Mouse (Mus musculus) hindlimb bud, embryonic 11.5 days (tissue): ENCODE measurements around the gene Atp1a1.
A peak's percentile ranks its signal among the peaks of the same experiment; 100 is the strongest.

Source experiments
- DNase-seq: peaks from one replicate; pipeline ENCODE4 v3.0.0-alpha.2; 2012; ENCODE audit warnings: low read depth, low spot score; ENCODE audit errors: extremely low spot score

Atp1a1 gene

GRCm38 (mm10) chr3:101604550-101605223 is at the start of gene Atp1a1:
Gene Atp1a1 (minus strand): TSS chr3:101604684.
- peak; percentile 97 for DNase-seq

- no peak for DNase-seq
These were observed 49.0 kb upstream of the Atp1a1 start for GRCm38 (mm10) chr3:101653446-101653845.

DNA sequence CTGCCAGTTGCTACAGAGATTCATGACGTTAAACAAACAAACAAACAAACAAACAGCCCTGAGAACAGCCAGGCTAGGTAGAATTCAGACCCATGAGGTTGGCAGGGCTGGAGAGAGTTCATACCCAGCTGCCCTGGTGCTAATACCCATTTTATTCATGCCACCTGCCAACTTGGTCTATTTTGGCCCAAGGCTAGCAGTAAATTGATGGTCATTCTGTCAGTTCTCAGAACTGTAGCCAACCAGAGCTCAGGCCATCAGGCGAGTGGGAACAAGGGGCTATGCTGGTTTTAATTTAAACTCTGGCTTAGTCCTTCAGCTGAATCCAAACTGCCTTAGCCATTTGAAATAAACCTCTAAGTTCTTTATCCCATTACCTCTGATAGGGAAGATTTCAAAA is 48.5 kb upstream of the Atp1a1 start:
- DNase-seq = no peak

GRCm38 (mm10) chr3:101650328-101650727 is 45.8 kb upstream of the Atp1a1 start:
- no peak for DNase-seq

- no peak for DNase-seq
These were observed 44.8 kb upstream of the Atp1a1 start for GRCm38 (mm10) chr3:101649271-101649670.

DNA sequence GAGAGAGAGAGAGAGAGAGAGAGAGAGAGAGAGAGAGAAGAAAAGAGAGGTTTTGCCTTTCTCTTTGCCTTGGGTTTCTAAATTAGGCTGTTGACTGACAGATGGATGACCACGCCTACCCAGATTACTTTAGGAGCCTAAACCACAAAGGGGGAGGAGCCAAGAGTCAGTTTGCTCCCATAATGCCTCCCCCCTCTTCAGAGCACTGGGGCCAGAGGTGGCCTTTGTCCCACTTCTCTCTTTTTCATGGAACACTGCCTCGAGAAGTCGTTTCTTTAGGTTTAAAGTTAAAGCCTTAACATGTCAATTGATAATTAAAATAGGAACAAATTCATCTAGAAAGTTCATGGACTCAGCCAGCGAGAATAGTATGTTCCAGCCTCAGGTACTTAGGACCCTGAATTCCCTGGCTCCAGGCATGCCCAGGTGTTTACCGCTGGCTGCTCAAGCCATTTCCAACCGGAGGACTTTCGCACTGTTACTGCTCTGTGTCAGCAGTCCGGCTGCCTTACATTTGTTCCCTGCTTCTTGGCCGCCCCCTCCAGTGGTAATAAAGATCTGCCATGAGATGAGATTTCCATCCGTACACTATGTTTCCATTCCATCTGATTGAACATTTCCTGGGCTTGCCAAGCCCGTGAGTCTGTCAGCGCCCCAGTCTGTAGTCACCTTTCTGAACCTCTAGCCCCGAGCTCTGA is 43.8 kb upstream of the Atp1a1 start:
- no peak for DNase-seq

DNA sequence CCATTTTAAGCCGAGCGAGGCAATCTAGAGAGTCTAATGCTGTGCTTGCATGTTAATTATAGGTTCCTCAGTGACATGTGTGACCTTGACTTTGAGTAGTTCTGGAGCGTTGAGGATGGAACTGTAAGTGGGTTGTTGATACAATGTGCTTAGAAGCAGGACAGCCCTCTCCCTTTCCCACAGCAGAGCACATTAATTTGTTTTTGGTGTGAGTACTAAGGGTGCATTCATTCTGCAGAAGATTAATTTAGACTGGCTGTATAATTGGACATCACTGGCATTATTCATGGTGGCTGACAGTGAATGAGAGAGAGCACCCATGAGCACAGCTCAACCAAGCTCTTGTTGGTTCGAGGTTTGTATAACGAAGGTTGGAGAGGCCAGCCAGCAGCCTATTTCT is 42.3 kb upstream of the Atp1a1 start:
- DNase-seq = no peak

GRCm38 (mm10) chr3:101645569-101646106 is 41.2 kb upstream of the Atp1a1 start:
- no peak for DNase-seq

GRCm38 (mm10) chr3:101644062-101644802 is 39.7 kb upstream of the Atp1a1 start:
- DNase-seq = no peak

- DNase-seq = no peak
These were observed 38.8 kb upstream of the Atp1a1 start for GRCm38 (mm10) chr3:101643264-101643663.

GRCm38 (mm10) chr3:101638223-101638622 is 33.7 kb upstream of the Atp1a1 start:
- DNase-seq = no peak

GRCm38 (mm10) chr3:101636510-101636909 is 32.0 kb upstream of the Atp1a1 start:
- DNase-seq = no peak

GRCm38 (mm10) chr3:101636086-101636485 is 31.6 kb upstream of the Atp1a1 start:
- DNase-seq = no peak

DNA sequence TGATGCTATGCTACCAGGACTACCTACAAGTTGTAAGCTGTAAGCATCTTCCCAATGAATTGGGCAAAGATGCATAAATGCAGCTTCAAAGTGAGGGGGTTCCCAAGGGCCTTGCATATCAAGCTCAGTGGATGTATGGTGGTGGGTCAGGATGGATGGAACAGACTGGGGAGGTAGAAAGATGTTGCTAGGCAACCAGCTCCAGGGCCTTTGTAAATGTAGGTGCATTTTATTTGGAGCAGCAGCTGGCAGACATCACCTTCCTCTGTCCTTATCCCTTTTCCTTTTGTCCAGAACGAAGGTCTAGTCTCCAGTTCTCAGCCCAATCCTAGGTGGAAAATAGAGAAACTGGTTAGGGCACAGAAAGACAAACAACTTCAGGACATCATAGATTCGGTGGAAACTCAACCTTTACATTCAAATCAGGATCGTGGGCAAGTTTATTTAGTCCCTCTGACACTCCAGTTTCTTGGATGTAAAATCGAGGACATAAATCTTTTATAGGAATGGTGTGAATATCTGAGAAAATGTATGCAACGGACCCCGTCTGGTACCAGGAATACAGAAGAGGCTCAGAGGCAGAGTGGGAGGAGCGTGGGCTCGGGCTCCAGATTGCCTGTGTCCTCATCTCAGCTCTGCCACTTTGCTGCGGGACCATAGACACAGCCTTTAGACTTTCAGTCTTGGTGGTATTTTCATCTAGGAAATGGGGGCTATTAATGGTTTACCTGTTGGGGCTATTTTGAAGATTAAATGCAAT is 29.8 kb upstream of the Atp1a1 start:
- no peak for DNase-seq

DNA sequence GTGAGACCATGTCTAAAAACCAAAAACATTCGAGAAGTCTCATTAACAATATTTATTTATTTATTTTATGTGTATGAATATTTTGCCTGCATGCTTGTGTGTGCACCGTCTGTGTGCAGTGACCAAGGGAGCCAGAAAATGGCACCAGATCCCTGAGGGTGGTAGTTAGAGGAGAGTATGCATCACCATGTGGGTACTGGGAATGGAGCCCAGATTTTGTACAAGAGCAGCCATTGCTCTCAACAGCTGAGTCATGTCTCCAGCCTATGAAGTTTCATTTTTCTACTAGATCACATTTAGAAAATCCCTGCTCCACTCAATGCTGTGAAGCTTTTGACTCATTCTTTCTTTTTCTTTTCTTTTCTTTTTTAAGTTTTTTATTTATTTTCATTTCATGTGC is 23.8 kb upstream of the Atp1a1 start:
- no peak for DNase-seq

- no peak for DNase-seq
These were observed 19.8 kb upstream of the Atp1a1 start for GRCm38 (mm10) chr3:101624287-101624686.

DNA sequence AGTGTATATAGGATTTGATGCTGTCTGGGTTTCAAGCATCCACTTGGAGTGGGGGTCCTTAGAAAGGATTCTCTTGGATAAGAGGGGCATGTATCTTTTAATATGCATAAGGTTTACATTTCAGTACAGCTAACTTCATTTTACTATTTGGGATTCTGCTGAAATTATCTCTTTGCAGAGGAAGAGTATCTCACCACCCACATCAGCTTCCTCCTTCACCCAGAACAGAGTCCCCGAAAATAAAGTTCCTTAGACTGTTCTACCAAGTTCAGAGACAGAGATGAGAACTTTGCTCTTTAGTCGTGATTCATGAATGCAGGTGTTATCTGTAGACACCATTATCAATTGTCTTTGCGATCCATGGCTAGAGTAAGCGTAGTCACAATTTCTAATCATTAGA is 14.5 kb upstream of the Atp1a1 start:
- DNase-seq = no peak

DNA sequence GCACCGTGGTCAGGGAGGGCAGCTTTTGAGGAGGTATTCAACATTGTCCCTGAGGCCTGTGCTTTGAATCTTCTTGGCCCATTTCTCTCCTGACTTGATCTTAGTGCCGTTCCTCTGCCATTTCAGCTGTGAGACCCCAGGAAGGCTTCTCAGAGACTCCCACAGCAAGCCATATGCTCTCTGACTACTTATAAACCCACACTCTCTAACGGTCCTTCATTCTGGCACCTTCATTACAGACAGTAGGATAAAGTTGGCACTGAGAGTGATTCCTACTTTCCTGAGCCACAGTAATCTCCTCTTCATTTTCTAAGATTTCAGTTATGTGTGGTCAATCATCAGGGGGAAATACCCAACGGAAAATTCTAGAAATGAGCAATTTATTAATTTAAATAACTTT is 14.0 kb upstream of the Atp1a1 start:
- no peak for DNase-seq

DNA sequence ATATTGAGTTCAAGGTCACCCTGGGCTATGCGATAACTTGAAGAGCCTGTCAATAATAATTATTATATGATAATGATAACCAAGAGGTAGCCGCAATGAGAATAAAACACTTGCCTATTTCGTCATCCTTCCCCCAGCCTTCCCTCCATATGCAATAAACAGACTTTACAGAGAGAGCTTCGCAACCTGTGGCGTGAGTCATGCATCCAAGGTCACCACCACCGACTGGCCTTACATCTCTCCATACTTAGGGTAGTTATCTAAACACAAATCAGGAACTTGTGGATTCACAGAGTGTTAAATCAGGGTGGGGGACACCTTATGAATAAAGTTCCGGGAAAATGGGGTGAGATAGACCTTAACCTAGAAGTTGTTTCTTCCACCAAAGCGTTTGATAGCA is 13.0 kb upstream of the Atp1a1 start:
- DNase-seq = no peak

GRCm38 (mm10) chr3:101617007-101617406 is 12.5 kb upstream of the Atp1a1 start:
- DNase-seq = no peak

- DNase-seq = no peak
These were observed 11.4 kb upstream of the Atp1a1 start for GRCm38 (mm10) chr3:101615856-101616255.
